Mouse (Mus musculus): ENCODE results near the gene Katna1. TPM values are rescaled to one million over a fixed set of nuclear protein-coding genes. Genes with fewer than 3 reads are reported as not detected.

Katna1 gene
- polyA plus RNA-seq, 1 experiment from 2014 or later = 73.2 TPM

DNA sequence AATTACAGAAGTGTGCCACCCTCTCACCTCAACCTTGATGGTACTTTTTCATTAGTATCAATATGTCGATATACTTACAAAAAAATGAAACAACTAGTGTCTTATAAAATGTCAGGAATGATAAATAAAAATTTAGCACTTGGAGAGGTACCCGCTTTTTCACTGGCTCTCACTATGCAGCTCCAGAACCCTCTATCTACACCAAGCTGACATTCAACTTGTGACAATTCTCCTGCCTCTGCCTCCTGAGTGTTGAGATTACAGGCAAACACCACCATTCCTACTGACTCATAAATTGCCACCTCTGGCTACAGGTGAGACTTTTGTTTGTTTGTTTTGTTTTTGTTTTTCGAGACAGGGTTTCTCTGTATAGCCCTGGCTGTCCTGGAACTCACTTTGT is 55.4 kb downstream of the Katna1 start:
- 58% methylated on average over 3 of the region's 3 CpGs for WGBS
- peak overlapping the region; percentile 70; the same call in 1 of the 2 replicates for H3K4me2 ChIP-seq (ENCODE audit: low read depth, low read length, severe bottlenecking)
- ATAC-seq (replicated peaks; ENCODE audit: low FRiP score) (peak; percentile 18; the same call in 1 of the 2 replicates), DNase-seq (ENCODE audit: low spot score) (no peak)
- H3K4me3 ChIP-seq (ENCODE audit: low read depth, low read length) = peak overlapping the region; percentile 95
- H3K27ac ChIP-seq (ENCODE audit: low read depth, low read length) = no peak overlapping the region
- H3K4me1 ChIP-seq (replicated peaks; ENCODE audit: control insufficient read depth, insufficient read depth, low read length) = no peaks in the 10 kb centered on the region
- no peaks in the 10 kb centered on the region for H3K27me3 ChIP-seq (ENCODE audit: control insufficient read depth, insufficient read depth, low read length)
- H3K9ac ChIP-seq (ENCODE audit: low read length) = no peak overlapping the region
- no peaks in the 10 kb centered on the region for H3K36me3 ChIP-seq (ENCODE audit: control insufficient read depth, insufficient read depth, low read length)
- no peaks in the 10 kb centered on the region for H3K9me3 ChIP-seq (ENCODE audit: control insufficient read depth, low read length)

DNA sequence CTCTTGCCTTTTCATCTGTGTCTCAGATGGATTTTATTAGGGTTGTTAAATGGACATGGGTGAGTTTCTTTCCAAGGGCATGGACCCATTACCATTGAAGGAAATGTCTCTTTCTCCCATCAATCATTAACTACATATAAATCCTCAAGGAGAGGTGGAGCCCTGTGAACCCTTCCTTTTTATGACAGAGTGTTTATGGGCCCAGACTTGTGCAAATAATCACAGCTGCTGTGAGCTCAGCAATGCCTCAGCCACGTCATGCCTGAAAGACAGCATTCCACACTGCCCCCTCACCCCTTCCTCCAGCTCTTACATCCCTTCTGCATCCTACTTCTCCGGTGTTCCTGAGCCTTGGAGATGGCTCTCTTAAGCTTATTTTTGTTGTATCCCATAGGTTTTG is 61.5 kb downstream of the Katna1 start:
- 51% methylated on average over 2 of the region's 2 CpGs for WGBS
- Histone ChIP-seq H3K27me3 (ENCODE audit: control insufficient read depth, insufficient read depth, low read length) (no peaks in the 10 kb centered on the region), H3K27ac (ENCODE audit: low read depth, low read length) (no peak overlapping the region), H3K9me3 (ENCODE audit: control insufficient read depth, low read length) (no peaks in the 10 kb centered on the region), H3K36me3 (ENCODE audit: control insufficient read depth, insufficient read depth, low read length) (peaks cover 6% of the 10 kb centered on the region; the same call in 1 of the 2 replicates), H3K4me3 (ENCODE audit: low read depth, low read length) (no peak overlapping the region), H3K4me2 (ENCODE audit: low read depth, low read length, severe bottlenecking) (no peak overlapping the region), H3K9ac (ENCODE audit: low read length) (no peak overlapping the region), H3K4me1 (replicated peaks; ENCODE audit: control insufficient read depth, insufficient read depth, low read length) (no peaks in the 10 kb centered on the region)
- ATAC-seq (replicated peaks; ENCODE audit: low FRiP score) (no peak), DNase-seq (ENCODE audit: low spot score) (no peak)

DNA sequence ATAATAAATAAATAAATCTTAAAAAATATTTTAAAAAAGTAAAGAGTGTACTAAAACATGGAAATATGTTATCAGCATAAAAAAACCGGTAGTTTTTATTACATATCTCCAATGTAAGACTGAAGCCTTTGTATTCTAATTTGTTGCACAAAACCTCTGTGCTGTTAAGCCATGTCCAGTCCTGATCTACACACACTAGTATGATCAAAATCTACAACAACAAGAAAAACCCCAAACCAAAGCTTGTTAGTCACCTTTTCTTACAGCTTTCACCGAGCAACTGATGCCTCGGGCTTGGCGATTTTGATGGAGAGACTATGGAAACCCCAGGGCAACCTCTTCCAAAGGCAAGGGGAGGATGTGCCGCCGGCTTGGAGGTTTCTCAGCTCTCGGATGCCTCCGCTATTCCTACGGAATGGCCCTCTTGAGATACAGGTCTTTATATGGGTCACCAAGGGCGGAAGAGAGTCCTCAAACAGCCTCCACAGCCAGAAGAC is 66.5 kb downstream of the Katna1 start:
- under 1% methylated on average over 10 of the region's 10 CpGs for WGBS
- H3K4me3 ChIP-seq (ENCODE audit: low read depth, low read length) = peak overlapping the region; percentile 71
- H3K9ac ChIP-seq (ENCODE audit: low read length) = peak overlapping the region; percentile 63
- ATAC-seq (replicated peaks; ENCODE audit: low FRiP score) (peak; percentile 32; the same call in 1 of the 2 replicates), DNase-seq (ENCODE audit: low spot score) (no peak)
- H3K4me1 ChIP-seq (replicated peaks; ENCODE audit: control insufficient read depth, insufficient read depth, low read length) = peaks cover 8% of the 10 kb centered on the region
- H3K9me3 ChIP-seq (ENCODE audit: control insufficient read depth, low read length) = no peaks in the 10 kb centered on the region
- peaks cover 6% of the 10 kb centered on the region; the same call in 1 of the 2 replicates for H3K36me3 ChIP-seq (ENCODE audit: control insufficient read depth, insufficient read depth, low read length)
- no peaks in the 10 kb centered on the region for H3K27me3 ChIP-seq (ENCODE audit: control insufficient read depth, insufficient read depth, low read length)
- H3K4me2 ChIP-seq (ENCODE audit: low read depth, low read length, severe bottlenecking) = peak overlapping the region; percentile 42
- H3K27ac ChIP-seq (ENCODE audit: low read depth, low read length) = no peak overlapping the region

DNA sequence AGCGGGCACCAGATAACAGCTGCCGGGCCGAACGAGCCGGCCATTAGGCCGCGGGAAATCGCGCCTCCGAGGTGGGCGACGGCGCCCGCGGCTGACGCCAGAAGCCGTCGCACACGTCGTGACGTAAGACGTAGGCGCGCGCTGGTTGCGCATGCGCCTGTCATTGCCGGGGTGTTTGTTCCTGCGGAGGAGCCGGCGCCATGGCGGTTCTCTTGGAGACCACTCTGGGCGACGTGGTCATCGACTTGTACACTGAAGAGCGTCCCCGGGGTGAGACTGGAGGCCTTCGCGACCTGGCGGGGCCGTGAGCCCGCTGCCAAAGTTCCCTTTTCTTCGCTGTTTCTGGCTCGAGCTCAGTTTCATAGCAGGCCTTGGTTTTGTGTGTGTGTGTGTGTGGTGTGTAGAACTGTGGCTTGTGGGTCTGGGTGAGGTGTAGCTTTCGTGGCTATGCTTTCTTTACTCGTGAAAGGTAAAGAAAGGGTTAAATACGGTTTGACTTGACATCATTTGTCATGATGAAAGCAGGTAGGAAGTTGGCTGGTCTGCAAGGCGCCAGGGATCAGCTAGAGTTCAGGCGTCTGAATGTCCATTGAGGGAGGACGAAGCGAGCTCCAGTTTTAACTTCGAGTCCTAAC is 67.1 kb downstream of the Katna1 start, which contains the start of the genes Ginm1 and Ppil4:
Gene Ginm1, minus strand, starts transcription at position 74 of the 635 bp plus-strand sequence.
Gene Ppil4, plus strand, starts transcription at position 141 of the 635 bp plus-strand sequence.
- Histone ChIP-seq H3K27me3 (ENCODE audit: control insufficient read depth, insufficient read depth, low read length) (no peaks in the 10 kb centered on the region), H3K4me2 (ENCODE audit: low read depth, low read length, severe bottlenecking) (peak within 1 kb of the TSS; percentile 79), H3K9ac (ENCODE audit: low read length) (peak within 1 kb of the TSS; percentile 63), H3K27ac (ENCODE audit: low read depth, low read length) (no peak within 1 kb of the TSS), H3K9me3 (ENCODE audit: control insufficient read depth, low read length) (no peaks in the 10 kb centered on the region), H3K4me3 (ENCODE audit: low read depth, low read length) (peak within 1 kb of the TSS; percentile 71), H3K36me3 (ENCODE audit: control insufficient read depth, insufficient read depth, low read length) (peaks cover 6% of the 10 kb centered on the region; the same call in 1 of the 2 replicates), H3K4me1 (replicated peaks; ENCODE audit: control insufficient read depth, insufficient read depth, low read length) (peaks cover 8% of the 10 kb centered on the region)
- DNase-seq (ENCODE audit: low spot score) (peak; percentile 94), ATAC-seq (replicated peaks; ENCODE audit: low FRiP score) (peak; percentile 94)
- WGBS = 1% methylated on average over 52 of the region's 52 CpGs

DNA sequence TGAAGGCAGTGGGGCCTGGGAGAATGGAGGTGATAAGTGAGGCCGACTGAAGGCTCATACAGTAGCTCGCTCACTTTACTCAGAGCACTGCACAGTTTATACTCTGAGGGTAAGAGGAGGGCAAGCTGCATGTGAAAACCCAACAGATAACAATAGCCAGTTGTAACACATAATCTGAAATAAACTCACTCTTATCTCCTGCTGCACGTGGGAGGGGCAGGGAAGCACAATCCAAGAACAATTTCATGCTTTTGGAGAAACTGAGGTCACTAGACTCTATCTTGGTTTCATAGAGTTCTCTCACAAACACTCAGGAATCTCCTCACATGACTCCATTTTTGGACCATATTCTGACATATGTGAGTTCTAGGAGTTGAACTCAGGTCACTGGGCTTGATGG is 75.5 kb downstream of the Katna1 start:
- Histone ChIP-seq H3K4me1 (replicated peaks; ENCODE audit: control insufficient read depth, insufficient read depth, low read length) (no peaks in the 10 kb centered on the region), H3K27me3 (ENCODE audit: control insufficient read depth, insufficient read depth, low read length) (no peaks in the 10 kb centered on the region), H3K27ac (ENCODE audit: low read depth, low read length) (no peak overlapping the region), H3K9me3 (ENCODE audit: control insufficient read depth, low read length) (no peaks in the 10 kb centered on the region), H3K4me2 (ENCODE audit: low read depth, low read length, severe bottlenecking) (no peak overlapping the region), H3K4me3 (ENCODE audit: low read depth, low read length) (no peak overlapping the region), H3K36me3 (ENCODE audit: control insufficient read depth, insufficient read depth, low read length) (no peaks in the 10 kb centered on the region; the same call in 1 of the 2 replicates), H3K9ac (ENCODE audit: low read length) (no peak overlapping the region)
- DNase-seq (ENCODE audit: low spot score) = no peak
- WGBS = 96% methylated on average over 3 of the region's 3 CpGs
- ATAC-seq (replicated peaks; ENCODE audit: low FRiP score) = no peak

DNA sequence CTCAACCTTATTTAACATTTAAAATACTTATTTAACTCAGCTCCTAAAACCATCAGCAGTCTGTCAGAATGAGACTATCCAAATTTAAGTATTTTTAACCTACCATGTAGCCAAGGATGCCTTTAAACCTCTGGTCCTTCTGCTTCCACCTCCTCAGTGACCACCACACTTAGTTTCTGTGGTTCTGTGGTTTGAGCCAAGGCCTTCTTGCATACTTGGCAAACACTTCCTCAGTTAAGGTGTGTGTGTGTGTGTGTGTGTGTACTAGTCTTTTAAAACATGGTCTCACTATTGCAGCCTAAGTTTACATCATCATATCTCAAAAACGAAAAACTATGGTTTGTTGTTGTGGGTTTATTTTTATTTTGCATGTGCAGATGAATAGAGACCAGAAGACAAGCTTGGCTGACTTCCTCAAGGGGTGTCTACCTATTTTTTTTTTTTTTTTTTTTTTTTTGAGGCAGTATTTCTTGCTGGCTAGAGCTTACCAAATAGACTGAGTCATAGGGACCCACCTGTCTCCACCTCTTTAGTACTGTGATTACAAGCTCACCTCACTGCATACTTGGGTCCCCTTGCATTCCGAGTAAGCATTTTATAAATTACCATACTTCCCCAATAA is 76.8 kb downstream of the Katna1 start:
- DNase-seq (ENCODE audit: low spot score) (no peak), ATAC-seq (replicated peaks; ENCODE audit: low FRiP score) (no peak)
- Histone ChIP-seq H3K4me3 (ENCODE audit: low read depth, low read length) (no peak overlapping the region), H3K27me3 (ENCODE audit: control insufficient read depth, insufficient read depth, low read length) (no peaks in the 10 kb centered on the region), H3K9ac (ENCODE audit: low read length) (no peak overlapping the region), H3K27ac (ENCODE audit: low read depth, low read length) (no peak overlapping the region), H3K4me1 (replicated peaks; ENCODE audit: control insufficient read depth, insufficient read depth, low read length) (no peaks in the 10 kb centered on the region), H3K4me2 (ENCODE audit: low read depth, low read length, severe bottlenecking) (no peak overlapping the region), H3K36me3 (ENCODE audit: control insufficient read depth, insufficient read depth, low read length) (no peaks in the 10 kb centered on the region; the same call in 1 of the 2 replicates), H3K9me3 (ENCODE audit: control insufficient read depth, low read length) (no peaks in the 10 kb centered on the region)
- WGBS = 90% methylated on average over 2 of the region's 2 CpGs

DNA sequence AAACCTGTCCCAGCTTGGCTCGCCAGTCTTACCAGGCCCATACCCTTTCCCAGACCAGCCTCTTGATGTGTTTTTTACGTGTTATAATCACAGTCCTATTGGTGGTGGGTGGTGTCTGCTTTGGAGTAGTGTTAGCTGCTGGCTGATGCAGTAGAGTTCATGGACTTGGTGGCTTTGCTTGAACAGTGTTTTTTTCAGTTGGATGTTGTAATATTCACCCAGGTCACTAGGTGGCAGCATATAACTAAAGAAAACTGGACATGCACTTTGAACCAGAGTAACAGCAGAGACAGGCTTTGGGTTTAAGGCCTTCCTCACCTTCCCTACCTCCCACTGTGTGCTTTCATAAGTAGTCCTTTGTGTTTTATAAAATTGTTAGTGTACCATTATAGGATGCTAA is 84.1 kb downstream of the Katna1 start:
- H3K4me2 ChIP-seq (ENCODE audit: low read depth, low read length, severe bottlenecking) = no peak overlapping the region
- ATAC-seq (replicated peaks; ENCODE audit: low FRiP score) (peak; percentile 27; the same call in 1 of the 2 replicates), DNase-seq (ENCODE audit: low spot score) (no peak)
- no peaks in the 10 kb centered on the region for H3K4me1 ChIP-seq (replicated peaks; ENCODE audit: control insufficient read depth, insufficient read depth, low read length)
- no peaks in the 10 kb centered on the region for H3K9me3 ChIP-seq (ENCODE audit: control insufficient read depth, low read length)
- no peak overlapping the region for H3K27ac ChIP-seq (ENCODE audit: low read depth, low read length)
- H3K27me3 ChIP-seq (ENCODE audit: control insufficient read depth, insufficient read depth, low read length) = no peaks in the 10 kb centered on the region
- H3K36me3 ChIP-seq (ENCODE audit: control insufficient read depth, insufficient read depth, low read length) = peaks cover 2% of the 10 kb centered on the region; the same call in 1 of the 2 replicates
- no peak overlapping the region for H3K9ac ChIP-seq (ENCODE audit: low read length)
- 55% methylated on average over 2 of the region's 2 CpGs for WGBS
- no peak overlapping the region for H3K4me3 ChIP-seq (ENCODE audit: low read depth, low read length)
